Mouse (Mus musculus): Measurements from ENCODE around the gene Bloc1s2.

- no peak for TF ChIP-seq CTCF (IDR thresholded peaks at IDR 0.05; ENCODE audit: low read depth, low read length)
- no peak for TF ChIP-seq POLR2A (IDR thresholded peaks at IDR 0.05; ENCODE audit: borderline replicate concordance, low read depth, low read length)
Measured at GRCm38 (mm10) chr19:44127729-44128497, 18.3 kb downstream of the Bloc1s2 start.

All from bone marrow macrophage, adult 2 months (primary cell).